Mouse (Mus musculus) Patski (cell line): ENCODE measurements around the gene Uspl1. TPM values are rescaled to one million over a fixed set of nuclear protein-coding genes. Genes with fewer than 3 reads are reported as not detected.

Source experiments
- ATAC-seq: fragments of 100-300 bp; one replicate; pipeline ENCODE4 v1.8.0; 2021
- CTCF ChIA-PET: fragments of 350-600 bp; sonication (Branson Sonifier 250); formaldehyde crosslinking; loops from one replicate; lab custom pipeline; 2022; ENCODE audit warnings: inconsistent platforms; lab: Charles Lee
- POLR2A ChIA-PET: fragments of 350-600 bp; sonication (Branson Sonifier 250); formaldehyde crosslinking; loops from one replicate; lab custom pipeline; 2022; ENCODE audit warnings: antibody characterized with exemption, inconsistent platforms; lab: Charles Lee
- DNase-seq: peaks from one replicate; pipeline ENCODE4 v3.0.0-alpha.2; 2011; ENCODE audit warnings: low read depth, low spot score
- H3K27me3 ChIP-seq: fragments of 371-371 bp; one replicate; pipeline ENCODE4 v1.5.1; 2021
- CTCF ChIP-seq: fragments of 100-300 bp; IDR thresholded peaks from one replicate; pipeline ENCODE4 v1.5.1; 2021
- in situ Hi-C: fragments of 300-500 bp; cut with MboI; formaldehyde crosslinking; loops from 3 replicates; pipeline ENCODE4 v1.11.1; 2018; ENCODE audit warnings: low pct_unique_long_range_greater_than_20kb, mixed read lengths
- polyA plus RNA-seq: library from polyadenylated mRNA; unstranded; gene quantifications from one replicate; pipeline ENCODE4 v1.2.3, GENCODE M21; 2021

Uspl1 gene
- polyA plus RNA-seq, 1 experiment from 2014 or later, result 29.0 TPM

- ChIA-PET POLR2A (interaction anchor here (1.2 kb wide), 1 partner anchor 12 kb away, joined by 4 read pairs; no protein-coding TSS in a partner anchor), CTCF (no interaction called here)
- ATAC-seq (no peak), DNase-seq (no peak)
- in situ Hi-C loops, result no loop called here
- TF ChIP-seq CTCF, result no peak
- H3K27me3 ChIP-seq, result no peaks in the 10 kb centered on the region
Measured at GRCm38 (mm10) chr5:149255522-149255921, 71.4 kb downstream of the Uspl1 start.

DNA sequence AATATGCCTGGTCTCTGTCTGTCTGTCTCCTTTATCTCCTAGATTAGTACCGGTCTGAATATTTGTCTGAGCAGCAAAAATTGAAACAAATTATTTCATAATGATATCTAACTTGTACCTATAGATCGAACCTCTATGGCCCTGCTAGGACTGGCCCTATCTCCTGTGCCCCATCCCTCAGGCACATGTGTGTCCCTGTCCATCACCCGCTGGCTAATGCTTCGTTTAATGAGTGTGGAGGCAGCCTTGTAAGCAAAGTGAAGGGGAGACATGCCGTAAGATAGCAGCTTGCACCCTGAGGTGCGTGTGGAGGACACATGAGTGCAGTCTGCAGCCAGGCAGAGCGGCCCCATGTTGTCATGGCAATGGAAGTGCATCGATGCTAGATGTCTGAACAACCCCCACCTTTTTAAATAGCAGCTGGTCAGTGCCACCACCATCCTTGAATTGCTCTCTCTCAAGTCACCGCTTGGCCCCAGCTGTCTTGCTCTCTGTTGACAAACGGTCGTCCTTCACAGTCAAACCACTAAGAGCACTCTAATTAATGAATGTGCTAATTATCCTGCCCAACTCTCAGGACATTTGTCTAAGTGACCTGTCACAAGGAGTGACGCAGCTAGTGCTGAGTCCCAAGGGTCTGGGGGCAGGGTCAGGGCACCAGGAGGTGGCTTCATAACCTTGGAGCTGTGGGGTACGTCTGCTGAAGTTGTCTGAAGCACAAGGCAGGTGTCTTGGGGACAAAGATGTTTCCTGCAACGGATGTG, 73.5 kb downstream of the Uspl1 start:
- ChIA-PET POLR2A (interaction anchor here (0.6 to 0.7 kb wide), 2 partner anchors 13 to 1130 kb away, joined by 3 read pairs; no protein-coding TSS in a partner anchor), CTCF (no interaction called here)
- ATAC-seq (no peak), DNase-seq (no peak)
- TF ChIP-seq CTCF, result no peak
- H3K27me3 ChIP-seq, result no peaks in the 10 kb centered on the region
- in situ Hi-C loops, result no loop called here

GRCm38 (mm10) chr5:149259093-149259492, 74.9 kb downstream of the Uspl1 start:
- no peak for TF ChIP-seq CTCF
- no peak for ATAC-seq
- H3K27me3 ChIP-seq, result no peaks in the 10 kb centered on the region
- CTCF ChIA-PET, result no interaction called here
- in situ Hi-C loops, result no loop called here
- POLR2A ChIA-PET, result interaction anchor here (0.6 kb wide), 1 partner anchor 159 kb away, joined by 5 read pairs; no protein-coding TSS in a partner anchor
- no peak for DNase-seq

GRCm38 (mm10) chr5:149261449-149261848, 77.3 kb downstream of the Uspl1 start:
- in situ Hi-C loops, result no loop called here
- ChIA-PET CTCF (interaction anchor here (1.0 kb wide), 1 partner anchor 10 kb away, joined by 3 read pairs; no protein-coding TSS in a partner anchor), POLR2A (no interaction called here)
- TF ChIP-seq CTCF, result no peak
- ATAC-seq, result no peak
- H3K27me3 ChIP-seq, result no peaks in the 10 kb centered on the region
- DNase-seq, result no peak

- no peak for DNase-seq
- POLR2A ChIA-PET, result no interaction called here
- in situ Hi-C loops, result no loop called here
- ATAC-seq, result no peak
- CTCF ChIA-PET, result interaction anchor here (1.0 kb wide), 1 partner anchor 11 kb away, joined by 3 read pairs; no protein-coding TSS in a partner anchor
- H3K27me3 ChIP-seq, result no peaks in the 10 kb centered on the region
- no peak for TF ChIP-seq CTCF
Measured at GRCm38 (mm10) chr5:149261866-149262265, 77.7 kb downstream of the Uspl1 start.

DNA sequence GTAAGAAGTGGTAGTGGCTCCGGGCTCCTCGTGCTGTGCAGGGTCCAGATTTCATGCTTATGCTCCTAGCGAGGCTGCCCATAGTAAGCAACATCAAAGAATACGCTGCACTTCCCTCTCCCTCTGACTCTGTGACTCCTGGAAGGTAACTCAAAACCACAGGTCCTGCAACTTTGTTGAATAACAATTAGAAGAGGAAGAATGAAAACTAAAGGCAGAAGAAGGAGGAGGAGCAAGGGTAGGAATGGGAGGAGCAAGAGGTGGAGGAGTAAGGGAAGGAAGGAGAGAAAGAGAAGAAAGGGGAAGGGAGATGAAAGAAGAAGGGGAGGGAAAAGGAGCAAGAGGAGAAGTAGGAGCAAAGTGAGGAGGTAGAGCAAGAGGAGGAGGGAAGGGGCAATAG, 80.3 kb downstream of the Uspl1 start, which contains the start of gene Alox5ap:
TSS of gene Alox5ap (plus strand) at position 363 of the 400 bp plus-strand sequence.
- DNase-seq (no peak), ATAC-seq (no peak)
- no peak for TF ChIP-seq CTCF
- in situ Hi-C loops, result no loop called here
- ChIA-PET POLR2A (no interaction called here), CTCF (no interaction called here)
- no peaks in the 10 kb centered on the region for H3K27me3 ChIP-seq

DNA sequence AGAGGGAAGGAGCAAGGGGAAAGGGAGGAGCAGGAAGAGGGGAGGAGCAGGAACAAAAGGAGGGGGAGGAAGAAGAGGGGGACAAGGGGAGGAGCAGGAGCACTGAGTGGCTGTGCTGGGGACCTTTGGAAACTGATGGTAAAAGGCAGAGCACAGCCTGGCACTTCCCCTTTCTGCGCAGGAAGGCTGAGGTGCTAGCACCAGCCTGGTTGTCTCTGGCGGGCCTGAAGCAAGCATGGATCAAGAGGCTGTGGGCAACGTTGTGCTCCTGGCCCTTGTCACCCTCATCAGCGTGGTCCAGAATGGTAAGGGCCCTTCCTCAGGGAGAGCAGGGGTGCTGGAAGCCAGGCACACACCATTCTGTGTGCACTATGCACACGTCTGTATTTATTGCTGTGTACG, 80.7 kb downstream of the Uspl1 start:
- H3K27me3 ChIP-seq, result no peaks in the 10 kb centered on the region
- DNase-seq, result no peak
- ChIA-PET POLR2A (no interaction called here), CTCF (no interaction called here)
- TF ChIP-seq CTCF, result no peak
- no peak for ATAC-seq
- in situ Hi-C loops, result no loop called here

Other genes starting within 250 kb of the Uspl1 start
- gene Gm42791, start 189.2 kb upstream of the Uspl1 start, polyA plus RNA-seq, result not detected
- gene Hmgb1, start 139 bp downstream of the Uspl1 start, polyA plus RNA-seq, result 136 TPM
- 0.64 TPM for gene Alox5ap, start 80.4 kb downstream of the Uspl1 start, polyA plus RNA-seq
- gene Medag, start 227.4 kb downstream of the Uspl1 start, polyA plus RNA-seq, result 0.13 TPM